Mouse (Mus musculus): ENCODE data around the gene Kyat1. TPM values are rescaled to one million over a fixed set of nuclear protein-coding genes. Genes with fewer than 3 reads are reported as not detected.
"Not testable (repeated sequence)": the region's sequence is repeated elsewhere in the genome, so short reads cannot be mapped to it uniquely, and the experiment has no call there.

Gene Kyat1
- total RNA-seq, 2 experiments from 2014 or later = 26.8 to 29.5 TPM

DNA sequence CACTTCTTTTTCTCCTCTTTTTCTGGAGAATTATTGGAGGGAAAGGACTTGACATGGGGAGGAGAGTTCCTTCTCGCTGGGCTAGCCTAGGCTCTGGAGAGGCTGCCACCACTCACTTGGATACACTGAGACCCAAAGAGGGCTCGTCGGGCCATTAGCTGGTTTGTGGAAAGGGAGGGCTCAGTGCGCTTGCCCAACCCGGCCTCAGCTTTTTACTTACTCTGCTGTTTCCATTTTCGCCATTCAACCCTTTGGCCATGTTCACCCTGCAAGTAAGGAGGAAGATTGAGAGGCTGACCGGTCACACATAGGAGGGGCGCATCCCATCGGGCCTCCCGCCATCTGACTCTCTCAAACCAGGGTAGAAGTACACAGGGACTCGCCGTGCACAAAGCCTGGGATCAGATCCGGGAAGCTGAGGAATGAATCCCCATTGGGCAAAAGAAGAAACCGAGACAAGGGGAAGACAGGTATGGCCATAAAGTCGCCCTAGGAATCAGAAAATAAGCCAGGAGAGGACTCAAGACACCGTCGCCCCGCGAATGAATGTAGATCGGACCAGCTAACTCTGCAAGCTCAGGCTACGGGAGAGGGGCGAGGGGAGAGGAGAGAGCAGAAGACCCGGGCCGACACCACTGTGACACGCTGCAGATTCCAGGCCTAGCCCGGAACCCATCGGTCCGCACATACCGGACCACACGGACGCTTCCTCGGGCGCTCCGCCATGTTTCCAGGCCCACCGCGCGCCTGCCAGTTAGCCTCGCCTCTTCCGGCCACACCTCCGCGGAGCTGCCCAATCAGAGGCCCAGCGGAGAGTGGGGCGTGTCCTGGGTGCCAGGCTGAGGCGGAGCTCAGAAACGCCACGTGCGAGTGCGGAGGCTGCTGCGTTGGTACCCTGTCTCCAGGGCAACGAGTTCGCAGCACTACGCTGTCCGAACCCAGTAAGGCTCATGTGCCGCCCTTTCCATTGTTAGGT is 27.7 kb downstream of the Kyat1 start, which contains the start of gene Spout1:
Gene Spout1 (minus strand): TSS at position 760 of the 976 bp plus-strand sequence.
- peak; percentile 87 to 90 for DNase-seq
- intact Hi-C loops (cut with DNase I) = loop anchor here (2.0 to 5.0 kb wide), 2 partner anchors 25 to 94 kb away; no protein-coding TSS in a partner anchor

DNA sequence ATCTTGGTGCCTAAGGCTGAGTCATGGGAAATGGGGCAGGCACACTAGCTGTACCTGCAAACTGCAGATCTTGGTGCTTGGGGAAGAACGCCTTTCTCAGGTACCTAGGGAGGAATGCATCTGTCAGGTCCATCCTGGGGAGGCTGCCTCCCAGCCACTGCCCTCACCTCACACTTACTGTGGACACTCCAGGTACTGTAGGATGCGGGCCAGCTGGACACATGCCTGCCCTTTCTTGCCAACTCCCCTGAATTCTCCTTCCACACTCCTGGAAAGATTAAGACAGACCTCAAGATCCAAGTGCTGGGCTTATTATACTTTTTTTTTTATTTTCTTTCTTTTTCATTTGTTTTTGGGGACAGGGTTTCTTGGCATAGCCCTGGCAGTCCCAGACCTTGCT is 29.1 kb downstream of the Kyat1 start:
- no peak for DNase-seq
- intact Hi-C loops (cut with DNase I) = loop anchor here (5.0 kb wide), 1 partner anchor 96 kb away; no protein-coding TSS in a partner anchor

DNA sequence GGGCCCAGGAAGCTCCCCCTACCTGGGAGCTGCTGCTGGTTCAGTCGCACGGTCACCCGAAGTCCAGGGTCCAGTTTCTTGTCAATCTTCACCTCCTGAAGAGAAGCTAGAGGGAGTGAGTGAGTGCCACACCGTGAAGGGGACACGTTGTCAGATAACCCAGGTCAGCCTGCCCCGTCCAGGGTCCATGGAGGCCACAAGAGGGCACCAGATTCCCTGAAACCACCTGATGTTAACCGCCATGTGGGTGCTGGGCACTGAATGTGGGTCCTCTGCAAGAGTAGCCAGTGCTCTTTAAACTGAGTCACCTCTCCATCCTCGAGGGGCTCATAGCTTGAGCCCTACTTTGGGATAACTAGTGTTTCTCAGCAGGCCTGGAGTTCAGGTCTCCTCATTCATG is 29.8 kb downstream of the Kyat1 start:
- intact Hi-C loops (cut with DNase I) = loop anchor here (5.0 kb wide), 1 partner anchor 96 kb away; no protein-coding TSS in a partner anchor
- no peak for DNase-seq

DNA sequence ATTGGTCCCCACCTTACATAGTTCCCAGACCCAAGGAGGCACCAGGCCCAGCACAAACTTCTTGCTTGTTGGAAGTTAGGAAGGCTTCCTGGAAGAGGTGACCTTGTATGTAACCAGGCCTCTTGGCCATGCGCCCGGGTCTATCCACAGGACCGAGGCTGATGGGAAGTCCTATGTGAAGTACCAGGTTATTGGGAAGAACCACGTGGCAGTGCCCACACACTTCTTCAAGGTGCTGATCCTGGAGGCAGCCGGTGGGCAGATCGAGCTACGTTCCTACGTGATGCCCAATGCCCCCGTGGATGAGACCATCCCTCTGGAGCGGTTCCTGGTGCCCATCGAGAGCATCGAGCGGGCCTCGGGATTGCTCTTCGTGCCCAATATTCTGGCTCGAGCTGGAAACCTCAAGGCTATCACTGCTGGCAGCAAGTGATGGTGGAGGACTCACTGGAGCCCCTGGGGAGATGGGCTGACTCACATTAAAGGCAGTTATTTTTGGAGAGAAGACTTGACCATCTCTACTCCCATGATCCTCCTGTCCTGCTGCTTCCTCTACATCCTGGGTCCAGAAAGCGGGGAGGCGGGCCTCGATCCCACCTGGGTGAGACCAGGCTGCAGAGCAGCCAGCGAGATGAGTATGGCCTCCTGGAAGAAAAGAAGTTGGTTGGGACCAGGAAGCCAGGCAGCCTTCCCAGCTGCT is 32.0 kb downstream of the Kyat1 start:
- DNase-seq = peak in 1 of 2 experiments; percentile 27
- intact Hi-C loops (cut with DNase I) = no loop called here

DNA sequence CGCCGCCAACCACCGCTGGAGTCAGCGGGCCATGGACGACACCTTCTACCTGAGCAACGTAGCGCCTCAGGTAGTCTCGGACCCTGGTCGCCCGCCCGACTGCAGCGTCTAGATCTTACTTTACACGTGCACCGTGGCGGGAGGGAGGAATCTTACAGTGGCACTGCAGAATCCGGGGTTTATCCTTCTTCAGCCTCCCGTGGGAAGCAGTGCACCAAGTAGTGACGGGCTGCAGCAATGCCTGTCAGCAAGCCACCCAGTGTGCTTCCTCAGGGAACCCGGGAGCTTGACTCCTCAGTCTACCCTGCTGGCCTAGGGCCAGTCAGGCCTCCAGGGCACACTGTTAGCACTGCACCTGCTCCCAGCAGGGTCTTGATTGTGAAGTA is 33.7 kb downstream of the Kyat1 start:
- intact Hi-C loops (cut with DNase I) = no loop called here
- no peak for DNase-seq

GRCm38 (mm10) chr2:30171371-30171996 is 34.2 kb downstream of the Kyat1 start, which contains the start of gene Endog:
Gene Endog (plus strand): TSS chr2:30171493.
- intact Hi-C loops (cut with DNase I) = no loop called here
- peak; percentile 83 to 84 for DNase-seq

GRCm38 (mm10) chr2:30166677-30167076 is 39.0 kb downstream of the Kyat1 start:
- no peak for DNase-seq
- intact Hi-C loops (cut with DNase I) = loop anchor here (5.0 kb wide), 1 partner anchor 89 kb away; the partner anchor contains the start of gene Pkn3

GRCm38 (mm10) chr2:30164340-30164932 is 41.2 kb downstream of the Kyat1 start:
- intact Hi-C loops (cut with DNase I) = no loop called here

DNA sequence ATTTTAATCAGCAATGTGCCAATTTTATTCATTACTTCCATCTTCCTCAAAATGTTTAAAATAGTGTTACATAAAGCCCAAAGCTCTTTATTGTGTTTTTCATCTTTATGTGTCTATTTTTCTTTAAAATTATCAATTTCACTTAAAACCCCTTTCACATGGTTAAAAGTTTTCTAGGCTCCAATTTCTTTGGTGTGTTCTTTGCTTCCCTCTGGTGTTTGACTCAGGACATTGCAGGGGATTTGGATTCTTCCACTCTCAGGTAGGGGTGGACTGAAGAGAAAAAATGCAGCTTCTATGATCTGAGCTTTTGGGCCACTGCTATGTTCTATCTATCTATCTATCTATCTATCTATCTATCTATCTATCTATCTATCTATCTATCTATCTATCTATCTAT is 43.8 kb downstream of the Kyat1 start:
- intact Hi-C loops (cut with DNase I) = no loop called here
- no peak for DNase-seq

More at GRCm38 (mm10) chr2:30164340-30164932, 41.2 kb downstream of the Kyat1 start:
- DNase-seq = no peak

DNA sequence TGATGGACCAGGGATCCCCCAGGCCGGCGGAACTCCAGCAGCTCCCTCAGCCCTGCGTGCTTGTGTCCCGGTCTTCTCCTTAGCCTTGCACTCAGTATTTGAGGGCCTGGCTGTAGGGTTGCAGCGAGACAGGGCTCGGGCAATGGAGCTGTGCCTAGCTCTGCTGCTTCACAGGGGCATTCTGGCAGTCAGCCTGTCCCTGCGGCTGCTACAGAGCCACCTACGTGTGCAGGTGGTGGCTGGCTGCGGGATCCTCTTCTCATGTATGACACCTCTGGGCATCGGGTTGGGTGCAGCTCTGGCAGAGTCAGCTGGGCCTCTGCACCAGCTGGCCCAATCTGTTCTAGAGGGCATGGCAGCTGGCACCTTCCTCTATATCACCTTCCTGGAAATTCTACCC is 45.8 kb downstream of the Kyat1 start:
- not testable (repeated sequence) for DNase-seq
- intact Hi-C loops (cut with DNase I) = loop anchor here (2.0 kb wide), 1 partner anchor 31 kb away; no protein-coding TSS in a partner anchor

GRCm38 (mm10) chr2:30152616-30153015 is 53.0 kb downstream of the Kyat1 start:
- intact Hi-C loops (cut with DNase I) = no loop called here
- no peak for DNase-seq

GRCm38 (mm10) chr2:30151840-30152239 is 53.8 kb downstream of the Kyat1 start:
- intact Hi-C loops (cut with DNase I) = no loop called here
- DNase-seq = no peak

GRCm38 (mm10) chr2:30147466-30147865 is 58.2 kb downstream of the Kyat1 start:
- peak in 1 of 2 experiments; percentile 40 for DNase-seq
- intact Hi-C loops (cut with DNase I) = no loop called here

- no peak for DNase-seq
- intact Hi-C loops (cut with DNase I) = no loop called here
Measured at GRCm38 (mm10) chr2:30144436-30144835, 61.2 kb downstream of the Kyat1 start.

GRCm38 (mm10) chr2:30140021-30140420 is 65.6 kb downstream of the Kyat1 start:
- DNase-seq; intact Hi-C loops (cut with DNase I): not testable (repeated sequence)

DNA sequence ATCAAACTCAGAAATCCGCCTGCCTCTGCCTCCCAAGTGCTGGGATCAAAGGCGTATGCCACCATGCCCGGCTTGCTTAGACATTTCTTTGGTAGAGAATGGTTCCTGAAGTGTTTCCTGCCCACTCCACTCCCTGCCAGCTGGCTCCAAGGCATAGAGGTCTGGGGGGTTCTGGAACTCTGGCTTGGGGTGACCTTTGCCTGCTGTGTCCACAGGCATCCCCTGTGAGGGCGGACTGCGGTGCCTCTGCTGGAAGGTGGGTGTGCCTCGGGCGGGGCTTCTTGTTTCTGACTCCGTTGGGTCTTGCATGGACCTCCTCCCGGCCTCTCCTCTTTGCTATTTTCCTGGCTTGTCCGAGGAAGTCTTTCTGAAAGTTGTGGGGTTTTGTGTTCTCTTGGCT is 69.2 kb downstream of the Kyat1 start:
- intact Hi-C loops (cut with DNase I) = no loop called here
- no peak for DNase-seq
